Mouse (Mus musculus) neural tube, embryonic 11.5 days (tissue): ENCODE data around the gene Blmh. TPM values are rescaled to one million over a fixed set of nuclear protein-coding genes. Genes with fewer than 3 reads are reported as not detected.

ENCODE experiments used
- ATAC-seq: fragments of 200-750 bp; cut with Nextera tagmentation; 2 replicates; pipeline ENCODE4 v1.8.0; 2017; ENCODE audit warnings: moderate number of reproducible peaks, mild to moderate bottlenecking, moderate TSS enrichment, moderate library complexity; ENCODE audit not compliant: insufficient read depth, low FRiP score, low TSS enrichment
- DNase-seq: peaks from one replicate; pipeline ENCODE4 v3.0.0-alpha.2; 2015; ENCODE audit warnings: low spot score
- H3K27ac ChIP-seq: fragments of 300-500 bp; sonication (generic); 2 replicates; pipeline ENCODE4 v1.5.1; 2014; ENCODE audit warnings: low read depth, mild to moderate bottlenecking, low read length
- H3K27me3 ChIP-seq: fragments of 300-500 bp; sonication (generic); 2 replicates; pipeline ENCODE4 v1.6.1; 2014; ENCODE audit warnings: mild to moderate bottlenecking, low read length, mixed read lengths; ENCODE audit not compliant: control insufficient read depth, insufficient read depth
- H3K36me3 ChIP-seq: fragments of 300-500 bp; sonication (generic); 2 replicates; pipeline ENCODE4 v1.6.1; 2014; ENCODE audit warnings: mild to moderate bottlenecking, low read length, moderate library complexity, mixed read lengths; ENCODE audit not compliant: control insufficient read depth, insufficient read depth
- H3K4me1 ChIP-seq: fragments of 300-500 bp; sonication (generic); 2 replicates; pipeline ENCODE4 v1.6.1; 2014; ENCODE audit warnings: low read length, mixed read lengths; ENCODE audit not compliant: control insufficient read depth, insufficient read depth
- H3K4me2 ChIP-seq: fragments of 300-500 bp; sonication (generic); 2 replicates; pipeline ENCODE4 v1.6.1; 2014; ENCODE audit warnings: low read depth, mild to moderate bottlenecking, moderate library complexity
- H3K4me3 ChIP-seq: fragments of 300-500 bp; sonication (generic); 2 replicates; pipeline ENCODE4 v1.5.1; 2014; ENCODE audit warnings: low read depth, low read length
- H3K9ac ChIP-seq: fragments of 300-500 bp; sonication (generic); 2 replicates; pipeline ENCODE4 v1.6.1; 2014; ENCODE audit warnings: mild to moderate bottlenecking, low read length
- H3K9me3 ChIP-seq: fragments of 300-500 bp; sonication (generic); 2 replicates; pipeline ENCODE4 v1.6.1; 2016; ENCODE audit warnings: low read length; ENCODE audit not compliant: control insufficient read depth
- WGBS: fragments of 180-500 bp; shearing (Covaris S2); extraction: QIAGEN DNeasy Blood & Tissue Kit; methylation state at CpG from one replicate; pipeline ENCODE4 v1.1.7; 2014; 5-methylcytosine and 5-hydroxymethylcytosine counted together
- polyA plus RNA-seq: library from polyadenylated mRNA; unstranded; fragments of >200 nt; fragmentation: Nextera tagmentation; extraction: Ambion mirVana; gene quantifications from 2 replicates; pipeline ENCODE4 v1.2.1, GENCODE M21; 2014

Gene Blmh
- polyA plus RNA-seq, 1 experiment from 2014 or later = 180 TPM

DNA sequence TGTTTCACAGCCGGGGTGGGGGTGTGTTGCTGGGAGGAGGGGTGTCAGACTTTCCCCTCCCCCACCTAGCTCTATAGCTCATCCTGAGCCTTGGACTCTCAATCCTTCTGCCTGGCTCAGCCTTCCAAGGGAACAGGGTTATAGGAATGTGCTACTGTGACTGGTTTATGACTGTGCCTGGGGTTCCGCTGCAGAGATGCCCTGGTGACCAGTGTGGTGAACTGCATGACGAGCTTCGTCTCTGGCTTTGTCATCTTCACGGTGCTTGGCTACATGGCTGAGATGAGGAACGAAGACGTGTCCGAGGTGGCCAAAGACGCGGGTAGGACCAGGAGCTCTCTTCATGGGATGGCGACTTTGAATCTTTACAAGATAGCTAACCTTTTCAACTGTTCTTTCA lies 93.4 kb downstream of the Blmh start:
- no peaks in the 10 kb centered on the region for H3K27me3 ChIP-seq
- no peaks in the 10 kb centered on the region for H3K4me1 ChIP-seq
- no peak for ATAC-seq
- H3K36me3 ChIP-seq = no peaks in the 10 kb centered on the region
- H3K4me3 ChIP-seq = no peak overlapping the region
- H3K27ac ChIP-seq = no peak overlapping the region
- H3K9ac ChIP-seq = no peak overlapping the region
- no peaks in the 10 kb centered on the region for H3K9me3 ChIP-seq
- DNase-seq = no peak
- no peak overlapping the region for H3K4me2 ChIP-seq
- 64% methylated on average over 11 of the region's 11 CpGs for WGBS

DNA sequence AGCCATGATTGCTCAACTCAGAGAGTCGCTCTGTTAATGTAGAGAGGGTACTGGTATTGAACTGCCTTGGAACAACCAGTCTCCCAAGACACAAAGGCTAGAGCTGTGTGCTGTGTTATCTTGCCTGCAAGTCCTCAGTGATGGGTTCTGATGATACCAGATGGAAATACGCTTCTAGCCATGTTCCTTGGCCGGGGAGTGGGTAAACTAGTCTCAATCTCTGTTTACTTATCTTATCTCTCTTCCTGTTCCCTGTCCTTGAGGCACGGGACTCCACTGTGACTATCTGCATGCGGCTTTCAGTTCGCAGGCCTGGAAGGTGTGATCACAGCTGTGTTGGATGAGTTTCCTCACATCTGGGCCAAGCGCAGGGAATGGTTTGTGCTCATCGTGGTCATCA lies 94.9 kb downstream of the Blmh start:
- Histone ChIP-seq H3K4me3 (no peak overlapping the region), H3K27ac (no peak overlapping the region), H3K36me3 (no peaks in the 10 kb centered on the region), H3K9me3 (no peaks in the 10 kb centered on the region), H3K27me3 (no peaks in the 10 kb centered on the region), H3K4me2 (no peak overlapping the region), H3K4me1 (no peaks in the 10 kb centered on the region), H3K9ac (no peak overlapping the region)
- 80% methylated on average over 8 of the region's 8 CpGs for WGBS
- ATAC-seq (no peak), DNase-seq (no peak)

DNA sequence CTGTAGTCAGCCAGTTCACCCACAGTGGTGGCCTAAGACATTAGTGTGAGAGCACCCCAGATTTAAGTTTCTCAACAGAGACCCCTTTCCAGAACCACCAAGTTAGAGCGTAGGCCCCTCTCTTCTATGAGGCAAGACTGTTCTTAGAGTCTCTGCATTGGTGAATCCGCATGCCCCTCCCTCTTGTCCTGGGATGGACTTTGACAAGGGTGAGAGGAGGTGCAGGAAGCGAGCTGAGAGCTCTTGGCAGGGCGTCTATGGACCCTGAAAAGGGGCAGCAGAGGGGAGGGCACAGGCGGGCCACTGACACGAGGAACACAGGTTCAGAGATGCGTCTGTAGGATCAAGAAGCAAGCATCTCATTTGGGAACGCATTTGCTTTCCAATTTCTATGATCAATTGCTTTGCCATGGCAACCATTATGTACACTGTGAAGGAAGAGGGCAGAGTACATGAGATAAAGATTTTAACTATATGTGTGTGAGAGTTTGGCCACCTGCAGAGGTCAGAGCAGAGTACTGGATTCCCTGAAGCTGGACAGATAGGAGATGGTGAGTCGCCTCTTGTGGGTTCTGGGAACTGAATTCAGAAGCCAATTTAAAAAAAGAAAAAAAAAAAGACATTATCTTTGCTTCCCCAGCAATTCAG lies 97.3 kb downstream of the Blmh start:
- DNase-seq = no peak
- H3K4me2 ChIP-seq = no peak overlapping the region
- H3K4me3 ChIP-seq = no peak overlapping the region
- no peak overlapping the region for H3K9ac ChIP-seq
- no peaks in the 10 kb centered on the region for H3K36me3 ChIP-seq
- no peak for ATAC-seq
- H3K9me3 ChIP-seq = no peaks in the 10 kb centered on the region
- H3K4me1 ChIP-seq = no peaks in the 10 kb centered on the region
- H3K27ac ChIP-seq = no peak overlapping the region
- no peaks in the 10 kb centered on the region for H3K27me3 ChIP-seq
- WGBS = 72% methylated on average over 9 of the region's 9 CpGs

DNA sequence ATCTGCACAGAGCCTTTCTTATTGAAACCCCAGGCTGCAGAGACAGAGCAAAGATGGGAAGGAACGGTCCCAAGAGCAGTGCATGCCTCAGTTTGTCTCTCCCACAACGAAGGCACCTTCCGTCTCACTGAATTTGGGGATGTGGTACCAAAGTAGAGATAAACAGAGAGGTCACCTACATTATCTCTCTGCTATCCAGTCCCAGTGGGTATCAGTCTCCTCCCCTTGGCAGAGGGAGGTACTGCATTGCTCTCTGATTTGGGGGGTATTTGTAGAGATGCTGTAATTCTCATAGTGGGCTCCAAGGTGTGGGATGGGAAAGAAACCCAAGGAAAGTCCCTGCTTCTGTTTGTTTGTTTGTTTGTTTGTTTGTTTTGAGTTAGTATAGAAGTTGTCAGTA lies 102.0 kb downstream of the Blmh start:
- no peaks in the 10 kb centered on the region for H3K36me3 ChIP-seq
- no peak overlapping the region for H3K4me2 ChIP-seq
- H3K4me1 ChIP-seq = no peaks in the 10 kb centered on the region
- 80% methylated on average over 3 of the region's 3 CpGs for WGBS
- no peak overlapping the region for H3K27ac ChIP-seq
- ATAC-seq = no peak
- no peaks in the 10 kb centered on the region for H3K9me3 ChIP-seq
- DNase-seq = no peak
- H3K9ac ChIP-seq = no peak overlapping the region
- no peak overlapping the region for H3K4me3 ChIP-seq
- no peaks in the 10 kb centered on the region for H3K27me3 ChIP-seq

DNA sequence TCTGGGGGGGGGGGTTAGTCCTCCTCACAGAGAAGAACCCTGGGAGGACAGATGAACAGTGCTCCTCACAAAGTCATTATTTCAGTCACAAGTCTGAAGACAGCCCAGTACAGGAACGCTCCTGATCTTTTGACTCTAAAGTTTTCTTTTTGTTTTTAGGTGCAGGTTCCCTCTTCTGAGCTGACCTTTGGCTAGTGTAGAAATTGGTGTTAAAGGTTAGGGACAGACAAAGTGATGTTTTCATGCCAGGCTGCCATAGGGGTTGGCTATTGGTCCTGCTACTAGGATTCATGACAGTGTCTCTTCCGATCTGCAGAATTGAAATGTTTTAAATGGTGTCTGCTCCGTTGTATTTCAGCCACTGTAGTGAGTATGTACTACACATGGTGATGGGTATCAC lies 103.5 kb downstream of the Blmh start:
- H3K27ac ChIP-seq = no peak overlapping the region
- WGBS = 90% methylated on average over 3 of the region's 3 CpGs
- H3K4me2 ChIP-seq = no peak overlapping the region
- ATAC-seq (no peak), DNase-seq (no peak)
- no peak overlapping the region for H3K9ac ChIP-seq
- no peaks in the 10 kb centered on the region for H3K9me3 ChIP-seq
- H3K4me3 ChIP-seq = no peak overlapping the region
- H3K36me3 ChIP-seq = no peaks in the 10 kb centered on the region
- H3K27me3 ChIP-seq = no peaks in the 10 kb centered on the region
- H3K4me1 ChIP-seq = no peaks in the 10 kb centered on the region

DNA sequence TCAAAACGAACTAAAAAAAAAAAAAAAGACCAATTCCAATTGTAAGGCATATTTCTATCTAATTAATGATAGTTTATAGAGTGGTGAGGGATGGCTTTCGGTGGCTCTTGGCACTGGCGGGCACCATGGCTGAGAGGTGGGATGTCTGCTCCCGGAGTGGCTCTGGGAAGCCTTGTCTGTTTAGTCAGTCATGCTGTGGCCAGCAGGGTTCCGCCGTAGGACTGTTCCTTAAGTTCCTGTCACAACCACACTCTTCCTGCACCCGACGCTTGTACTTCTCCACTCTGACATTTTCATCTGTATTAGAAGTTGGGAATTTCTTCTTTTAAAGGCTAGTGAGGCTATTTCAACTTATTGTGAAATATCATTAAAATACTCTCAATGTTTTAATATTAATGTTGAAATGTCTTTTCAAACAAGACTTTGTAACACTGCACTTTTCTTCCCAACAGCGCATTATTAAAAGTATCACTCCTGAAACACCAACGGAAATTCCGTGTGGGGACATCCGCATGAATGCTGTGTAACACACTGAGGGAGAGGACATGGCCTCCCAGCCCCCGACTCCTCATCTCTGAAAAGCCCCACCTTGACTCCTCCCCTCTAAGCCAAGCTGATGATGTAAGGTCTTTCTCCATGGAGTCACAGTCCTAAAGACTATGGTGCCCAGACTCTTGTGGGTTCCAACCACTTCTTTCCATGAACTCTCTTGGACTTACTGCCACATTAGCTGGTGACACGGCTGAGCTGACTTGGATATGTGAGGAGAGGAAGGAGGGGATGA lies 106.7 kb downstream of the Blmh start:
- Histone ChIP-seq H3K36me3 (no peaks in the 10 kb centered on the region), H3K4me2 (no peak overlapping the region), H3K9ac (no peak overlapping the region), H3K4me3 (no peak overlapping the region), H3K4me1 (no peaks in the 10 kb centered on the region), H3K27ac (no peak overlapping the region), H3K9me3 (no peaks in the 10 kb centered on the region), H3K27me3 (no peaks in the 10 kb centered on the region)
- ATAC-seq (no peak), DNase-seq (no peak)
- 81% methylated on average over 14 of the region's 14 CpGs for WGBS

Other genes with a start within 250 kb of the Blmh start
- 0.53 and 0.57 TPM in 2 replicates for gene Trarg1, start 245.0 kb upstream of the Blmh start, polyA plus RNA-seq
- gene Gosr1, start 161.2 kb upstream of the Blmh start, polyA plus RNA-seq = 30.1 and 36.4 TPM in 2 replicates
- 14.7 and 16.9 TPM in 2 replicates for gene Cpd, start 77.8 kb upstream of the Blmh start, polyA plus RNA-seq
- gene Tmigd1, start 22.6 kb upstream of the Blmh start, polyA plus RNA-seq = 0.39 TPM in 1 of 2 replicates, not detected in the other
- gene Slc6a4, start 73.8 kb downstream of the Blmh start, polyA plus RNA-seq = 0.47 and 1.5 TPM in 2 replicates
- gene Nsrp1, start 153.6 kb downstream of the Blmh start, polyA plus RNA-seq = 49.1 and 55.7 TPM in 2 replicates